Mouse (Mus musculus) cerebellum, adult 11 months (tissue): ENCODE measurements at regions not wholly inside any gene's neighbourhood (a gene's known extent, or its start where the extent isn't known, plus 50 kb on each side); places are given as distances from the start of the nearest gene placed in this dataset.

ENCODE experiments used
- DNase-seq: peaks from one replicate; pipeline ENCODE4 v3.0.0; 2022

GRCm38 (mm10) chr19:36235131-36235530, 113.0 kb upstream of the Pcgf5 start:
- DNase-seq = no peak

- DNase-seq = no peak
Measured at GRCm38 (mm10) chr19:36236576-36237345, 111.3 kb upstream of the Pcgf5 start.

- no peak for DNase-seq
Measured at GRCm38 (mm10) chr19:36237751-36238150, 110.4 kb upstream of the Pcgf5 start.

- DNase-seq = no peak
Measured at GRCm38 (mm10) chr19:36238536-36238935, 109.6 kb upstream of the Pcgf5 start.

GRCm38 (mm10) chr19:36242396-36242795, 105.7 kb upstream of the Pcgf5 start:
- DNase-seq = no peak

- DNase-seq = no peak
Measured at GRCm38 (mm10) chr19:36242946-36243345, 105.2 kb upstream of the Pcgf5 start.

- no peak for DNase-seq
Measured at GRCm38 (mm10) chr19:36252522-36252921, 95.6 kb upstream of the Pcgf5 start.

GRCm38 (mm10) chr19:36257748-36258538, 90.2 kb upstream of the Pcgf5 start:
- no peak for DNase-seq

GRCm38 (mm10) chr19:36261819-36262218, 86.3 kb upstream of the Pcgf5 start:
- no peak for DNase-seq

- DNase-seq = no peak
Measured at GRCm38 (mm10) chr19:36263923-36264322, 84.2 kb upstream of the Pcgf5 start.

GRCm38 (mm10) chr19:36264397-36264796, 83.7 kb upstream of the Pcgf5 start:
- no peak for DNase-seq

GRCm38 (mm10) chr19:36265276-36265675, 82.8 kb upstream of the Pcgf5 start:
- DNase-seq = no peak

- no peak for DNase-seq
Measured at GRCm38 (mm10) chr19:36266346-36266745, 81.8 kb upstream of the Pcgf5 start.

- no peak for DNase-seq
Measured at GRCm38 (mm10) chr19:36273466-36273865, 74.6 kb upstream of the Pcgf5 start.

GRCm38 (mm10) chr19:36285465-36285864, 62.6 kb upstream of the Pcgf5 start:
- no peak for DNase-seq

- no peak for DNase-seq
Measured at GRCm38 (mm10) chr19:36290778-36291177, 57.3 kb upstream of the Pcgf5 start.

GRCm38 (mm10) chr19:36293177-36293969, 54.7 kb upstream of the Pcgf5 start:
- no peak for DNase-seq
